Mouse (Mus musculus): ENCODE measurements at regions not wholly inside any gene's neighbourhood (a gene's known extent, or its start where the extent isn't known, plus 50 kb on each side); places are given as distances from the start of the nearest gene placed in this dataset.

DNA sequence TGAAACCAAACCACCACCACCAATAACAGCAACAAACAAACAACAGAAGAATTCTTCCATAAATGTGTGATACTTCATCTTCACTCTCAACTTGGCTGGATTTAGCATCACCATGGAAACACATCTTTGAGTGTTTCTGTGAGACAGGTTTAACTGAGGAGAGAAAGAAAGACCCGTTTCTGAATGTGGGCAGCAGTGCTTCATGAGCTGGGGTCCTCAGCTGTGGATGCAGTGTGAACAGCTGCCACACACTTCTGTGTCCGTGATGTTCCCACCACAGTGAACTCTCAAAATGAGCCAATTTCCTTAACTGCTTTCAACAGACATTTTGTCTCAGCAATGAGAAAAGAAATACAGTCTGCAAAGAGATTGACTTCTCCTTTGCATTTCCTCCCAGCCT is 55.5 kb upstream of the Lhcgr start:
- no peak overlapping the region for H3K4me3 ChIP-seq
- no peak overlapping the region for H3K27ac ChIP-seq
- TF ChIP-seq CTCF (conservative IDR thresholded peaks at IDR 0.05): no peak
- peak; percentile 10 to 13 for DNase-seq (ENCODE audit: low spot score in 2 of 2)

DNA sequence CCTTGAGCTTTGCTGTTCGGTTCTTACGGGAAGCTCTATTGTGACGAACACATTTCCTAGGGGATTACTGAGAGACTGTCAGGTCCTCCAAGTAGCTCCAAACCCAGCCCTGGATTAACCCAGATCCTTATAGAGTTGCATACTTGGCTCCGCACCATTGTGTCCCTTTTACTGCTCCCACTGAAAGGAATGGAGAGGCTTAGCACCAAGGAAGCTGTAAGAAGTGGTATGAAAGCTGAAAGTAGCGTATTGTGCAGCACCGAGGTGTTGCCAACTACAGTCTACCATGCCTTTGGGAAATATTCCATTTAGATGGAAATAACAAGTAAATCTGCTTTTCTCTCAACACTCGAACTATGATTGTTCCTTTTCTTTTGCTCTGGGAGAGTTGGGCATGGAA is 53.5 kb upstream of the Lhcgr start:
- TF ChIP-seq CTCF (conservative IDR thresholded peaks at IDR 0.05): no peak
- no peak for DNase-seq (ENCODE audit: low spot score in 2 of 2)
- Histone ChIP-seq H3K27ac (no peak overlapping the region), H3K4me3 (no peak overlapping the region)
